Mouse (Mus musculus) thymus, postnatal 14 days (tissue): Measurements from ENCODE around the gene Syna.

Experiments
- DNase-seq: peaks from one replicate; pipeline ENCODE4 v3.0.0; 2021

Gene Syna

GRCm38 (mm10) chr5:134525971-134526711 is 33.8 kb downstream of the Syna start:
- DNase-seq: no peak

- no peak for DNase-seq
These were observed 36.2 kb downstream of the Syna start for GRCm38 (mm10) chr5:134523728-134524127.

GRCm38 (mm10) chr5:134522524-134522923 is 37.4 kb downstream of the Syna start:
- no peak for DNase-seq

- no peak for DNase-seq
These were observed 38.2 kb downstream of the Syna start for GRCm38 (mm10) chr5:134521806-134522205.

GRCm38 (mm10) chr5:134521131-134521530 is 38.8 kb downstream of the Syna start:
- DNase-seq: no peak

GRCm38 (mm10) chr5:134520120-134520519 is 39.9 kb downstream of the Syna start:
- no peak for DNase-seq

- no peak for DNase-seq
These were observed 40.5 kb downstream of the Syna start for GRCm38 (mm10) chr5:134519471-134519870.

- DNase-seq: no peak
These were observed 47.9 kb downstream of the Syna start for GRCm38 (mm10) chr5:134512086-134512485.

GRCm38 (mm10) chr5:134510266-134510665 is 49.7 kb downstream of the Syna start:
- DNase-seq: no peak

- DNase-seq: no peak
These were observed 51.0 kb downstream of the Syna start for GRCm38 (mm10) chr5:134508965-134509364.
